Comparison of ENCODE assay signal across 9 mouse cellular contexts in the genomic region with DNA sequence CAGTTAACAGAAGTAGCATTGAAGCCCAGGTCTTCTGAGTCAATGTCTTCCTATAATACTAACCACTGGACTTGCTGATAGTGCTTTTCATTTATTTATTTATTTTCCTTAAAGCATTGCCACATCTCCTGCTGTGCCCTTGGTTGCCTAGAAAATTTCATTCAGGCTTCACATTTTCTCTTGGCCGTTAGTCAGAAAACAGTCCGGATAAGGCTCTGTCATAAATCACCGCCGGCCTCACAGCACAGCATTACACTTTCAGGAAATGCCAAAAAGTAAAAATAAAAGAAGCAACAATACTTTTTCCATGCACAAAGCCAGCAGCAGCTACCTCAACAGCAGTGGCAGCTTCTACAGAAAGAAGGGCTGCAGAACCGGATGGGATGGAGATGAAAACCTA.
DNase-seq lines count a peak whose midpoint lies in the region; ATAC-seq and TF ChIP-seq lines count a peak whose summit lies in the region.
"Had no signal": no experiment of that assay in that cellular context is flagged by ENCODE, and none has a peak within 500 bp of the region (broad histone marks: within the 10 kb centered on the region; RNA-seq: fewer than 3 reads in every experiment).

No protein-coding gene starts in this region.

- H3K36me3 ChIP-seq in lung, postnatal 0 days (ENCODE audit: insufficient read depth, low read length), result no peaks in the 10 kb centered on the region

- H3K9me3 ChIP-seq in lung, postnatal 0 days (ENCODE audit: low read length), result no peaks in the 10 kb centered on the region

- DNase-seq in heart, adult 9 months (ENCODE audit: low spot score in 2 of 2), result peak; percentile 2 to 6
- no peak for DNase-seq in heart, postnatal 25 days (ENCODE audit: low spot score)
- peak; percentile 84 to 94 for DNase-seq in adrenal gland, adult (ENCODE audit: inconsistent age in 2 of 2, low spot score in 1 of 2)
- DNase-seq in kidney, adult 11 months, result peak; percentile 47
- peak; percentile 68 for DNase-seq in lung, postnatal 0 days (ENCODE audit: low spot score)
- DNase-seq in layer of hippocampus, adult 18-20 months (ENCODE audit: low spot score in 2 of 2), result no peak
- no peak for DNase-seq in retina, embryonic 14.5 days (ENCODE audit: low spot score)
- DNase-seq: cerebellum, adult 9-11 months had no signal

- 0 out of 2 replicates have a peak, but pooled peaks have one; percentile 25 for TF ChIP-seq EP300 in lung, postnatal 0 days (IDR thresholded peaks at IDR 0.05)

- no peak overlapping the region for H3K27ac ChIP-seq in lung, postnatal 0 days (ENCODE audit: low read length)

- H3K4me1 ChIP-seq in lung, postnatal 0 days (ENCODE audit: insufficient read depth, low read depth, low read length), result no peaks in the 10 kb centered on the region

- no peak overlapping the region for H3K4me3 ChIP-seq in lung, postnatal 0 days (ENCODE audit: low read depth, low read length)

- intact Hi-C loops in heart, postnatal 25 days (cut with DNase I), result no loop called here

- H3K4me2 ChIP-seq in lung, postnatal 0 days (replicated peaks; ENCODE audit: low read depth, low read length), result no peak overlapping the region

- no peaks in the 10 kb centered on the region for H3K27me3 ChIP-seq in lung, postnatal 0 days (replicated peaks; ENCODE audit: insufficient read depth, low read length)

- no peak overlapping the region for H3K9ac ChIP-seq in lung, postnatal 0 days (replicated peaks; ENCODE audit: low read depth)

- ATAC-seq in lung, postnatal 0 days, result peak; percentile 61
- no peak for ATAC-seq in cerebellum, adult (ENCODE audit: insufficient number of reproducible peaks, low FRiP score, low TSS enrichment)

- no peak for TF ChIP-seq CTCF in lung, postnatal 0 days (IDR thresholded peaks at IDR 0.05)

- WGBS in lung, postnatal 0 days, result 23% methylated on average over 5 of the region's 5 CpGs

Comparison
In these comparisons a context has a peak if more than half of its experiments do, and no peak if none do; other contexts are left out.
1. DNase-seq: peak in heart, adult 9 months (2 of 2), adrenal gland, adult (2 of 2), kidney, adult 11 months (single experiment) and lung, postnatal 0 days (single experiment); none in heart, postnatal 25 days (single experiment), layer of hippocampus, adult 18-20 months (0 of 2) and retina, embryonic 14.5 days (single experiment).